Mouse (Mus musculus) thymus, postnatal 0 days (tissue): ENCODE measurements around the gene Olfr1160. TPM values are rescaled to one million over a fixed set of nuclear protein-coding genes. Genes with fewer than 3 reads are reported as not detected.
"Not testable (repeated sequence)": the region's sequence is repeated elsewhere in the genome, so short reads cannot be mapped to it uniquely, and the experiment has no call there.

ENCODE experiments used
- DNase-seq: peaks from one replicate; pipeline ENCODE4 v3.0.0-alpha.2; 2015; ENCODE audit warnings: low spot score
- polyA plus RNA-seq: library from polyadenylated mRNA; unstranded; fragments of >200 nt; fragmentation: Nextera tagmentation; extraction: Ambion mirVana; gene quantifications from 2 replicates; pipeline ENCODE4 v1.2.1, GENCODE M21; 2015

Olfr1160 gene
- not detected in 2 replicates for polyA plus RNA-seq

- no peak for DNase-seq
Observed at GRCm38 (mm10) chr2:88007515-88008318, at the start of gene Olfr1160. TSS of gene Olfr1160 (minus strand) at chr2:88008268.

GRCm38 (mm10) chr2:88051029-88051428 is 43.0 kb upstream of the Olfr1160 start, which contains the start of gene Olfr1162:
TSS of gene Olfr1162 (minus strand) at chr2:88051129.
- DNase-seq, result no peak

GRCm38 (mm10) chr2:88037599-88037998 is 29.5 kb upstream of the Olfr1160 start, which contains the start of gene Olfr73:
TSS of gene Olfr73 (minus strand) at chr2:88037699.
- DNase-seq, result no peak

- not testable (repeated sequence) for DNase-seq
Observed at GRCm38 (mm10) chr2:88022474-88022873, 14.4 kb upstream of the Olfr1160 start, which contains the start of gene Olfr1161. TSS of gene Olfr1161 (plus strand) at chr2:88022774.

- no peak for DNase-seq
Observed at GRCm38 (mm10) chr2:87989813-87990212, 18.3 kb downstream of the Olfr1160 start, which contains the start of gene Olfr1158. TSS of gene Olfr1158 (plus strand) at chr2:87990113.

GRCm38 (mm10) chr2:87974563-87974962 is 33.5 kb downstream of the Olfr1160 start, which contains the start of gene Olfr74:
TSS of gene Olfr74 (minus strand) at chr2:87974663.
- DNase-seq, result no peak

GRCm38 (mm10) chr2:87968199-87968598 is 39.9 kb downstream of the Olfr1160 start, which contains the start of gene Olfr1157:
TSS of gene Olfr1157 (minus strand) at chr2:87968299.
- DNase-seq, result no peak

- DNase-seq, result no peak
Observed at GRCm38 (mm10) chr2:87953000-87953399, 55.1 kb downstream of the Olfr1160 start, which contains the start of gene Olfr1156. TSS of gene Olfr1156 (minus strand) at chr2:87953100.

Other genes with a start within 250 kb of the Olfr1160 start
- gene Olfr152, start 228.8 kb downstream of the Olfr1160 start, polyA plus RNA-seq, result not detected in 2 replicates
- not detected in 2 replicates for gene Olfr1143, start 207.7 kb downstream of the Olfr1160 start, polyA plus RNA-seq
- not detected in 2 replicates for gene Olfr1145, start 198.4 kb downstream of the Olfr1160 start, polyA plus RNA-seq
- not detected in 2 replicates for gene Olfr1148, start 177.7 kb downstream of the Olfr1160 start, polyA plus RNA-seq
- gene Olfr1150-ps1, start 164.3 kb downstream of the Olfr1160 start, polyA plus RNA-seq, result not detected in 2 replicates
- gene Olfr1151, start 152.4 kb downstream of the Olfr1160 start, polyA plus RNA-seq, result not detected in 2 replicates
- gene Olfr1152, start 141.8 kb downstream of the Olfr1160 start, polyA plus RNA-seq, result not detected in 2 replicates
- not detected in 2 replicates for gene Olfr1153, start 113.3 kb downstream of the Olfr1160 start, polyA plus RNA-seq
- not detected in 2 replicates for gene Olfr1154, start 103.1 kb downstream of the Olfr1160 start, polyA plus RNA-seq
- not detected in 2 replicates for gene Olfr1155, start 63.1 kb downstream of the Olfr1160 start, polyA plus RNA-seq
- gene Olfr1156, start 55.2 kb downstream of the Olfr1160 start, polyA plus RNA-seq, result not detected in 2 replicates
- gene Olfr1157, start 40.0 kb downstream of the Olfr1160 start, polyA plus RNA-seq, result not detected in 2 replicates
- not detected in 2 replicates for gene Olfr74, start 33.6 kb downstream of the Olfr1160 start, polyA plus RNA-seq
- gene Olfr1158, start 18.2 kb downstream of the Olfr1160 start, polyA plus RNA-seq, result not detected in 2 replicates
- not detected in 2 replicates for gene Olfr1161, start 14.5 kb upstream of the Olfr1160 start, polyA plus RNA-seq
- gene Olfr73, start 29.4 kb upstream of the Olfr1160 start, polyA plus RNA-seq, result not detected in 2 replicates
- not detected in 2 replicates for gene Olfr1162, start 42.9 kb upstream of the Olfr1160 start, polyA plus RNA-seq
- gene Olfr1163, start 63.6 kb upstream of the Olfr1160 start, polyA plus RNA-seq, result not detected in 2 replicates
- gene Olfr1164, start 85.7 kb upstream of the Olfr1160 start, polyA plus RNA-seq, result not detected in 2 replicates
- not detected in 2 replicates for gene Olfr1166, start 120.0 kb upstream of the Olfr1160 start, polyA plus RNA-seq
- gene Olfr1167, start 146.9 kb upstream of the Olfr1160 start, polyA plus RNA-seq, result 0.12 TPM in 1 of 2 replicates, not detected in the other
- not detected in 2 replicates for gene Olfr1168, start 173.6 kb upstream of the Olfr1160 start, polyA plus RNA-seq
- not detected in 2 replicates for gene Olfr1170, start 220.1 kb upstream of the Olfr1160 start, polyA plus RNA-seq